Mouse (Mus musculus): ENCODE results near the gene Sel1l3.

The Sel1l3 gene

DNA sequence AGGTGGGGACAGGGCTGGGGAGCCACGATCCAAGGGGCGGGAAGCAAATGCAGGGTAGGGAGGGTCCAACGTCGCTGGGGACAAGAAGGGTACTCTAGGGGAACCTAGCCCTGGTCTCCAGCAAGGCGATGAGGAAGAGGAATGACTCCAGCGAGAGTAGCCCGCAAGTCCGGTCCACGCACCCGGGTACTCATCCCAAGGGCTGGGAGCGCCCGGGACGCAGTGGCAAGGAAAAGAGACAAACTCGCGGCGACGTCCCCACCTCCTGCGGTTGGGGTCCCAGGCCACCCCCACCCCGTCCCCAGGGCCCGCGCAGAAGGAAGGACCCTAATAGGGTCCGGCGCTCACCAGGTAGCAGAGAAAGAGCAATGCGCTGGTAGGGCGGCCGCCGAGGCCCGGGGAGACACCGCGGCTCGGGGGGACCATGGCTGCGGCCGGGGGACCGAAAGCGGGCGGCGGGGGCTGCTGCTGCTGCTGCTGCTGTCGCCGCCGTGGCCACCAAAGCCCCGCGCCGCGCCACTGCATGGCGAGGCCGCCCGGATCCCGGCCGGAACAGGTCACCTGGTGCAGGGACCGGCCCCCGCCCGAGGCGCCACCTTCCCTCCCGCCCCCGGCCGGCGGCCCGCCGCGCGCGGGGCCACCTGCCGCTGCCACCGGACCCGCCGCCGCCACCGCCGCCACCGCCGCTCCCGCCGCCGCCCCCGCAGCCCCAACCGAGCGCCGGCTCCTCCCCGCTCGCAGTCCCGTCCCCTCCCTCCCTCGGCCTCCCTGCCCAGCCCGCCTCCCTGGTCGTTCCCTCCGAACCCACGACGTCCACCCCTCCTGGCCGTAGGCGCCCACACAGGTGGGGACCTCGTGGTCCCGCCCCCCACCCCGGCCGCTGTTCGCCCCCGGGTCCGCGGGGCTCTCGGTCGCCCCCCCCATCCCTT is 681 bp downstream of the Sel1l3 start:
- DNase-seq: peak; percentile 53 to 67

DNA sequence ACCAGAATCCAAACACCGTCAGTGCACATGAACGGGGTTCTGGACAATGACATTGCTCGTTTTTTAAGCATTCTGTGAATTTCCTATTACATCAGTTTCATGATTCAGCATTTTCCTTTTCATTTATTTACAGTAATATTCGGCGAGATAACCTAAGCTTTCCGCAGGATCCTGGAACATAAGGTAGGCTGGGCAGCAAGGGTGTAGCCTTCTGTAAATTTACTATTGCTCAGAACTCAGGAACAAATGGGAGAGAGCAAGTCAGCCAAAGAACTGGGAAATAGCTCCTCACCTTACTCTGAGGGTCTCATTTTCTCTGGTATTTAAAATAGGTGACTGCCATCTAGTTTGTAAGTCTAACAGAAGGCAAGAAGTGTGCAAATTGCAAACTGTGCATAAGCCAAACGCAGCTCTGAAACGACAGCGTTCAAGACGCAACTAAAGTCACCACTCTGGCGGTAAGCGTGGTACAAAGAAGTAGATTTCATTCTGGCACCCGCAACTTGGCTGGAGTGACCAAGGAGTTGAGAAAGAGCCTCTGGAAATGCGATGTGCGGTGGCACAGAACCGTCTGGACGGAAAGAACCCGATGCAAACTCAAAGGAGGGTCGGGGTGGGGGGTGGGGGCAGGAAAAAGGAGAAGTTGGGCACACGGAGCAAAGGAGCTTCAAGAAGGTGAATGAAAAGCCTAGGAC is 1.5 kb downstream of the Sel1l3 start:
- DNase-seq: no peak

DNA sequence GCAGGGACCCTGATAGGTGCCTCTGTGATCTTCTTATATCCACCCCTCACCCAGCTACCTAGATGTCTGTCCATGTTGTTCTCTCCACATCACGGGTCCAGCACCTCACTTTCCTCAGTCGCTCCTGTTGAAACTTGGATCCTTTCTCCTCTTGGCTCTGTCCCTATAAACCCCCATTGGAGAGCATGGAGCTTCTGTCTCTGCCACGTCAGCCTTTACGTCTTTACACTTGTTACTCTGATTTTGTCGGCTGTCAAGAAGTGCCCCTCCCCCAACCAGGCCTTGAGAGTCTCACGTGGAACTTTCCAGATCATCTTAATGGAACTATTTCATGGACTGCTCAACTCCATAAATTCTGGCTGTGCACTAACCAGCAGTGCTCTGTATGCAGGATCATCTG is 2.5 kb downstream of the Sel1l3 start:
- DNase-seq: no peak

DNA sequence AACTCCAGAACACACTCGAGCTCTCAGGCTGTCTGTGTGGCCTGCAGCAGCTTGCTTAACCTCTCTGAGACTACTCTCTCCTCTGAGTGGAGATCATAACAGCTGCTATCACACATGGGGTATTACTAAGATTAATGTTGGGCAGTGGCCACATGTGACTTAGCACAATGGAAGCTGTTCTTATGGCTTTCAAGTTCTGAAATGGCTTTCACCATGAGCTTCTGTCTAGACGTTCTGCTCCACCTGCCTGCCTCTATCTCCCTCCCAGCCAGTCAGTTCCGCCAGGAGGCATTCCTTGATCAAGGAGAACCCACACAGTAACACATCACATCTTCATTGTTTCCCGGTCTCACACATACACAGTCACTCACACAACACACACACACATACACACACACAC is 3.2 kb downstream of the Sel1l3 start:
- DNase-seq: no peak

DNA sequence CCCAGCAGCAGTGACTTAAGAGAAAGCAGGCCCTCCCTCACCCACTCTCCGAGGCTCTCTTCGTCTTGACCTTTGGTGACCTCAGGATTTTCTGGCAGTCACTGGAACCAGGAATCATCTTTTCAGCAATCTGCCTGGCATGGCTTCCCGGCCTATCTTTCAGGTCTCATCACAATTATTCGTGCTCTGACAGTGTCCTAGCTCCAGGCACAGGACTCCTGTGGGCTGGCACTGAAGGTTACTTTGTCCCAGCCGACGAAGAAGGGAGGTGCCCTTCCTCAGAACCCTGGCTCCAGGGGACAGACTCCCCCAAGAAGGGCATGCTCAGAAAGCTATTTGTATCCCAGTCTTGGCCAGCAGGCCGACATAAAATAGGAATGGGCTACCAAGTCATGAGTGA is 4.0 kb downstream of the Sel1l3 start:
- no peak for DNase-seq

DNA sequence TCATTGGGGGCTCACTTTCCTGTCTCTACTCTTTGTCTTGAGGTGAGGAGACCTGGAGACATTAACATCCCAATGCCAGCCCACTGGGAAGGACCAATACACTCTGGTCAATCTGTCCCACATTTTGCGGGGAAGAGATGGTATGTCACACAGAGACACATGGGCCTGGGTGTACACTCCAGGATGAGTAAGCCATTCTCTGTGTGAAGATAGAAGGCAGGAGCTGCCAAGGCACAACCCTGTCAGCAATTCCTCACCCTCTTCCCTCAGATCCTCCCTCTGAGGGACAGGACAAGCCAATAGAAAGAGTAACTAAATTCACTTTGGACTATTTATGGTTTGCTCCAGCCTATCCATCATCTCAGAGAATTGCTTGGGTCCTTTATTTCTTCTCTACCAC is 5.0 kb downstream of the Sel1l3 start:
- no peak for DNase-seq

DNA sequence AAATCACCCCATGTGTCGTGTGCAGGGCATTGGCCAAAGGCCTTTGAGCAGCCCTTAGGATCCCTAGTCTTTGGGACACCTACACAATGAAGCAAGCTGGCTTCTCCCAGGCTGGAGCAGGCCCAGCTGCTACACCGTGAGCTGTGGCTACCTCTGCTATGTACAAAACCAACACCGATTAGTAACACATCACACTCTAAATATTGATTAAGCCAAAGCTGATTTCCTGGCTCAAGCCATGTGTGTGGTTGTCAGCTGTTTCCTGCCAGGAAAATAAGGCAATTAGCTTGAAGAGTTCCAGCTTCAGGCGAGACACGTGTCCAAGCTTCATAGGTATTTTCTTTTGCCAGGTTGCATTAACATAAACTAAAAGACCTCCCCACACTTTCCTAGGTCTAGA is 7.2 kb downstream of the Sel1l3 start:
- DNase-seq: no peak

DNA sequence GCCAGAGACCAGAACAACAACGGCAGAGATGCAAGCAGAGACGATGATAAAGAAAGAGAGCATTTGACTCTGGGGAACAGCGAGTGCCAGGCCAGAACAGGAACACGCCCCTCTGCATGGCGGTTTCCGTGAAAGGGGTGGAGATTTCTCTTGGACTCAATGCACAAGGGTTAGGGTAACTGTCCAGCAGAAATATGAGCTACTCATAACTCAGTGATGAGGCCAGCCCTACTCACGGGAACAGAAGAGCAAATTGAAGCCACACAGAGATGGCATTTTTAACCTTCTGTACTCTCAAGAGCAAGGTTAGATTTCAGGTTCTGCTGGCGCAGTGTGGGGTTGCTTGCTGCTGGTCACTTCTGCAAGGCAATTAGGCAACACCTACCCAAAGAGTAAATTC is 11.0 kb downstream of the Sel1l3 start:
- DNase-seq: no peak

DNA sequence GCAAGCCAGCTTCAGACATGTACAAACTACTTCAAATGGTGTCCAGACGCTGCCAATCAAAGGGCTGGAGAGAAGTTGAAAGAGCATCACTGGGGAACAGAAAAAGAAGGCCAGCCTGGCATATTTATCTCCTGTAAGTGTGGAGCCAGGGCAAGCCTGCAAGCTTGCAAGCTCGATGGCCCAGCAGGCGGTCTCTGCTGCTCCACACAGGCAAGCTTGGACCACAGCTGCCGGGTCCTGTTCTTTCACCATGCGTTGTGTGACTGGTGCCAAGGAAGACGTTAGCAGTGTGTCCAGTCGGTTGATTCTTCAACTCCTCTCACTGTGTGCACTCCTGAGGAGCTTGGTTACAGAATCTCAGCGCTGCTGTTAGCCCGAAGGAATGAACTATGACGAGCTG is 12.9 kb downstream of the Sel1l3 start:
- no peak for DNase-seq

DNA sequence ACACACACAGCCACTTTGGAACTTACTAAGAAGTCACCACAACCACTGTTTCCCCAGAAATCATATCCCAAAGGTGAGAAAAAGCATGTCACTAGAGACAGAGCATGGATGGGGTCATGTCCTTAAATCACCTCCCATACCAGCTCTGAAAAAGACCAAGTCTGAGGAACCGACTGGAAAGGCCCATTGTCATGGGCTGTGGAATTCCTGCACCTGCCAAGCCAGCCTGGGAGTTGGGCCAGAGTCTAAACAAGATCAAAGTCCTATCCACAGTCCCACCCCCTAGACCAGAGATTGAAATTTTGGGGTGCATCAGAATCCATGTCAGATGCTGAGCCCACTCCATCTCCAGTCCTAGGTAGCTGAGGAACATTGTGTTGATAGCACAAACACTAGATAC is 15.3 kb downstream of the Sel1l3 start:
- DNase-seq: no peak

DNA sequence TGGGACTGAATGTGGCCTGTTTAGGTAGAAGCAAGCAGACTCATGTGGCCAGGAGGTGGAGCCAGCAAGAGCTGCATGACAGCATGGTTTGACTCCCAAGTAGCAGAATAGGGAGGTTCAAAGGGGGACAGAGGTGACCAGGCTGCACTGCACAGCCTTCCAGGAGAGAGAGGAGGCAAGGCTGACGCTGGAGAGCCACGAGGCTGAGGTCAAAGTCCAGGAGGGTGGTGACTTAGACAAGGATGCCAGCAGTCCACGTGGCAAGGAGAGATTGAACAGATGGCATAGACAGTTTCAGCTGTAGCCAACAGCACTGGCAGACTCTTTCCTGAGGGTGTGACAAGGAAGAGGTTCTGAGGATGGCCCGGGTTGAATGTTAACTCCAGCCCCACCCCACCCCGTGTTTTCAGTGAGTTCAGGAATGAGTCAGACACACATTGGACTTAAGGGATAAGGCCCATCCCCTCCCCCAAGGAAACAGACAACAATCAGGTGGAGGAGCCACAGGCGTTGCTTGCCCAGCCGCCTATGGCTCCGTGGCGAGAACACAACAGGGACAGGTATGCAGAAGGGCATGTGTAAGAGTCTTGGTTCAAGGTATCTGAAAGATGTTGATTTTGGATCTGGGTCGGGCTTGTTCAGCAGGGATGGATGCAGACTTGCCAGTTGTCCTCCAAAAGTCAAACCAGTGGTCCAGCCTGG is 17.2 kb downstream of the Sel1l3 start:
- DNase-seq: peak; percentile 52 to 73

DNA sequence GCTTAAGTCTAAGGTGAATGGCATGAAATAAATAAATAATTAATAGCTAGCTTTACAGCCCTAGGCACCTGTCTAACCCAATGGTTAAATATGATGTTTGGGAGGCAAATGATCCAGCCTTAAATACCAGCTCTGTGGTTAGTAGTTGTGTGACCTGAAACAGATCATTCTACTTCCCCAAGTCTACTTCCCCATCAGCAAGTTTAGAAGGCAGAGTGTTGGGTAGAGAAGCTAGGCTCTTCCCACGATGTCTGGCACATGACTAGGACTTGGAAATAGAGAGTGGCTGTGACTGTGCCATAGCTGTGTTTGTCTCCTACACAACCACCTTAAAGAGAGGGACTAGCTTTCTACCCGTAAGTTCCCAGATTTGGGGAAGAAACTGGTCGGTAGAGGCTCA is 18.9 kb downstream of the Sel1l3 start:
- DNase-seq: no peak

DNA sequence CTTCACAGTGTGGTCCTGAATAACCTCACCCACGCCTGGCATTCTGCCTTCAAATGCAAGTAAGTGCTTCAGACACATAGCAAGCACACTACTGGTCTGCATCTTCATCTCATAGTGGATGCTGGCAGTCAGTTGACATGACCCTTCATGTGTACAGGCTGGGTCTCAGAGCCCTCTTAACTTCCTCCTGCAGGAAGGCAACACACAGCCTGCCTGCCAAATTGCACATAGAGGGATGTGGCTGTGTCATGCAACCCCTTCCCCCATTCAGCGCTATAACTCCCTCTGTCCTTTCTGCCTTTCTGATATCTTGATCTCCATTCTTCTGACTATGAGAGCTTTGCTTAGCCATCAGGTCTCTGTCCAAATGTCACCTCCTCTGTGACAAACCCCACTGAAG is 19.3 kb downstream of the Sel1l3 start:
- no peak for DNase-seq

DNA sequence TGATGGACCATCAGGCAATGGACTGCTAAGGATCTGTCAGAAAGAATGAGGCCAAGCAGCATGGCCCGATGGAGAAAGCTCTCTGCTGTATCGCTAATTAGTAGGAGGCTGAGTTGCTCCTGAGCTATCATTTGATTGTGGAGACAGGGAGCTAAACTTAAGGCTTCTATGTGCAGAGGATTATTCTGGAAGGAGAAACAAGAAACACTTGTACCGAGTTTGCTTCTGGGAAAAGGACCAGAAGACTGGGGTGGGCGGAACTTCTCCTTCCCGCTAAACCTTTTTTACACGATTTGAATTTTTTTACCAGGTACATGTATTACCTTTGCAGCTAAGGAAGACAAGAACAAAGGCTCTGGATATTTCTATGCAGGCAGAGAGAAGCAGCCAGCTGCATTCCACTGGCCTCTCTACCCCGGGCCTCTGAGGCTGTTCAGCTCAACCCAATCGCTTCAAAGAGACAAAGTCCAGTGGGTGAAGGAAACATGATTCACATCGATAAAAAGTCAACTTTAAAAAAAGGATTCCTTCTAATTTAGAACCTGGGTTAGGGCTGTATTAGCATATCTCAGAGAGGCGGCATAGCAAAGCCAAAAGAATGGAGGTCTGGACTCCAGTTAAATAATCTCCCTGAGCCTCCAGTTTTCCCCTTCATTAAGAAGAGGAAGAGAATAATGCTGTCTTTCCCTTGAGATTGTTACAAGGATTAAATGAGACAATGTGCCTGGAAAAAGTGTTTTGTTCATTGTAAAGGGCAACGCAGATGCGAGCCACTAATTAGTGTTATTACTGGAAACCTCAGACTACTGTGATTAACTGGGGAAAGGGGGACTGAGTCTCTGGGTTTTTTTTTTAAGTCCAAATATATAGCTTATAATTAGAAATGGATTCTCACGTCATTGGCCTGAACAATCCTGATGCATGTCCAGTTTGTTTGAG is 20.4 kb downstream of the Sel1l3 start:
- no peak for DNase-seq

DNA sequence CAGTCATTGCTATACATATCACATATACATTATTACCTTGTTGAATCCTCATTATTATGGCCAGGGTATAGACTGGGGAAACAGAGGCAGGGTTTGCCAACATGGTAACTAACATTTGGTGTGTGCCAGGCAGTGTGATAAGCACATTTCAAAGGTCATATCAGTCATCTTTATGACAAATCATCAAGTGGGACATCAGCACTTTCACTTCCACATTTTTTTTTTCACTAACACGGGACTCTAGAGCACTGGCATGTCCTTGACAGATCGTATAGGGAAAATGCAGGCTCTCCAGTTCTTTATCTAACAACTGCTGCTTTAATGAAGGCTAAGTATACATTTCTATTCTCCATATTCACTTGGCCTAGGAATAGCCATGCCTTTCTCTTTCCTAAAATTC is 25.1 kb downstream of the Sel1l3 start:
- no peak for DNase-seq

DNA sequence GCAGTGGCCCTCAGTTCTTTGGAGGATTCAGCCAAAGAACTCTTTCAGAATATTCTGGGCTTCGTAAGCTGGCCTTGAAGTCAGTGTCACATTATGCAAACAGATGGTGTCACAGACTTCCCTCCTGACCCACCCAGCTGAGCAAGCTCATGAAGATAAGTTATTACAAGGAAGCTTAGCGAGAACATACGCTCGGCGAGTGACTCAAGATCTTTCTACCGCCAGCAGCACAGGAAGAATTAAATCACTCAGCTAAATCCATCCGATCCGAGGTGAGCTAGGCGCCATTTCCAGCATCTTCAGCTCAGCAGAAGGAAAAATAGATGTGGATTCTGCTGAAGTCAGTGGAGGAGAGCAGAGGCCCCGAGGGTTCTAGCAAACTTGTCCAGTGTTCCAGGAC is 26.5 kb downstream of the Sel1l3 start:
- peak in 1 of 2 experiments; percentile 14 for DNase-seq

DNA sequence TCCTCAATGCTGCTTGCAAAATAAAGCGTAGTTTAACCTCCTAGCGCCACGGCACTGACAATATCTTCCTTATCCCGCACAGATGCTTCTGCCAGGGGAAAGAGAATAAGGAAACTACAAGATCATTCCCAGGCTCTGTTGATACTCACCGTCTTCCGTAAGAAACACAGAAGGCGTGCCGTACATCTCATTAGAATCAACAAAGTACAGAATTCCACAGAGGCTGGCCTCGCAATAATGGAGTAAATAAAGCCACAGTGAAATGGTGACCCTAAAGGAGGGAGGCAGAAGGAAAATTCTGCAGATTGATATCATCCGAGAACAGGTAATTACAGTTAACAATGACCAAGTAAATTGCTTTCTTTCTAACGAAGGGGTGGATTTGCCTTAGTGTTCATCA is 27.9 kb downstream of the Sel1l3 start:
- no peak for DNase-seq

DNA sequence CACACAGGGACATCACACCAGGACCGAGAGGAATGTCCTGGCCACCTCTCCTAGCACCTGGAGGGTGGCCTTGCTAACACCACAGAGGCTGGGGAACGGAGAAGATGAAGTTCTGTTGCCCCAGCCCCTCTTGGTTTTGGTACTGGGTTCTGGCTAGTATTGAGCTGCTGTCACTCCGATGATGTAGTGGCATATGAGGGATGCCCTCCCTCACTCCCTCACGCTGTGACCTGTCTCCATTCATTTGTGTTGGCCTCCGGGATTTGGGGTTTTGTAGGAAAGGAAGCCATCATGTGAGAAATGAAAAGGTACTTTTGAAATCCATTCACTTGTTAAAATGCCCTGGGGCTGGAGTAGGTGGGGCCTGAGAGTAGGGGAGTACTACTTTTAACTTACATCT is 33.8 kb downstream of the Sel1l3 start:
- DNase-seq: no peak

DNA sequence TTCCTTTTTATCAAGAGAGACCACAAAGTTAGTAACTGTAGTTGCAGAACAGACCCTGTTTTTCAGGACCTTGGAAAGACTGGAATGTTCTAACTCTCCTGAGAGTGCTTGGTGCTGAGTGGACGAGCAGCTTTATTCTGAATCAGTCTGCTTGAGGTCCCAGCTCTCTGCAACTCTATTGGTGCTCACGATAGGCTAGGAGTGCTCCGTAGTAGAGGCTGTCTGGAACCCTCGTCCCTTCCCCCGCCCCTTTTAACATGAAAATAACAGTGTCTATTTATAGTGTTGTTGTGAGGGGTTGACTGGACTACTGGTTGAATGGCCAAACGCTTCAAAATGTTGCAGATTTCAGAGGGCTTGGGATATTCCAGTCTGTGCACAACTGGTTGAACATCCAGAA is 37.0 kb downstream of the Sel1l3 start:
- no peak for DNase-seq

DNA sequence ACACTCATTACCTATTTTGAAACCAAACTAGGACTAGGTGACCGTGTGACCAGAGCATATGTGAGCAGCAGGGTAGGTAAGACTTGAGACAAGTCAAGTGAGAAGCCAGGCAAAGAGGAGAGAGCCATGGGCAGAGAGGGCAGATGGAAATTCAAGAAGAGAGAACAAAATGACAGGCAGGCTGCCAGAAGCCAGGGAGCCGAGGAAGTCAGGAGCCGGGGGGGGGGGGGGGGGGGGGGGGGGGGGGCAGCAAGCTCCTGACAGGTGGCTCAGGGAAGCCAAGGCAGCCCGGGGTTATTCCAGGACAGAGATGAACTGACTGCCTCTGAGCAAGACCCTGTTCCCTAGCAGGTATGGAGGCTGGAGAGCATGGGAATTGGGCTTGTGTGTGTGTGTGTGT is 37.7 kb downstream of the Sel1l3 start:
- DNase-seq: no peak

DNA sequence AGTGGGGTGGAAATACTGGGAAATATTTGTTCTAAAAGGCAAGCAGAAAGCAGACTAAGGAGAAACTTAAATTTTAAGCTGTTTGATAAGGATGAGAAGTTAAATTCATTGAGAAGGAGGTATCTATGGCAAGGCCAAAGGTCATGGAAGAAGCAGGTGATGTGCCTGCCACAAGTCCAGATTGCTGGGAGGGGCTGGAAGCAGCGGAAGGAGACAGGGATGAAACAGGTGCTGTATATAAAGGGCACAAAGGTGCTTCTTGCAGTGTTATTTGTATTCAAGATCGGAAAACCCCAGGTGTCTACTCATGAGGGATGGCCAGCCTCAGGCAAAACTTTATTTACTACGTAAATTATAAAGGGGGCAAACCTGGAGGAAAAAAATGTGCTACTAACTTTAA is 38.5 kb downstream of the Sel1l3 start:
- DNase-seq: no peak

DNA sequence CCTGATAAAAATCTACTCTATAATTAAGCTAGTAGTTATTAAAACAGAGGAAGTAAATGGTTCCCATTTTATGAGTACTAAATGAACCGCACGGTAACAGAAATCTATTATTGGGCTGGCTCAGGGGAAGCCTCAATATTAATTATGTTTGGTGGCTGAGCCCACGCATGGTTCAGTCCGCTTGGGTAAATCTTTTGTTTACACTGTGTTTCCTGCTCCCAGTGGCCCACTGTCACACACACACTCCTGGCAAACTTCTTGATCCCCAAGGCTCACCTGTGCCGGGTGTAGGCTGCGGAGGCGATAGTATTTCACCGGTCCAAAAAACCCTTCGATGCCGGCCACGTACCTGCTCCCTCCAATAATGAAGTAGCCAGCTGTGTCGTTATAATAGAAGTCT is 39.3 kb downstream of the Sel1l3 start:
- DNase-seq: no peak

DNA sequence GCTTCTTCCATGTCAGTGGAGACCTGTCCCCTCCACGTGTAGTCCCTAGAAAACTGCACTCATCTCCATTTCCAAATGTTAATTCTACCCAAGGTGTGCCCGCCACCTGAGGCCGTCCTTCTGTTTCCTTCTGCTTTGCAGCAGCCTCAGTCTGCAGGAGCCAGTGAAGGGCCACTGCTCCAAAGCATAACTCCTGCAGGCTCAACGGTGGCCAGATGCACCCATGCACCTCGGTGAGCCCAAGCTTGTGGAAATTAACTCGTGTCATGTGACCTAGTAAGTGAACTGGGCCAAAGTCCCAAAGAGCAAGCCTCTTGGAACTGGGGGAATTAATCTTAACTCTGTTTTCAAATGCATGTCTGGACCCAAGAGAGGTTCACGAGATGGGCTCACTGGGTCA is 40.8 kb downstream of the Sel1l3 start:
- peak; percentile 27 to 62 for DNase-seq
